Mouse (Mus musculus): ENCODE data around the gene Cdrt4.

DNA sequence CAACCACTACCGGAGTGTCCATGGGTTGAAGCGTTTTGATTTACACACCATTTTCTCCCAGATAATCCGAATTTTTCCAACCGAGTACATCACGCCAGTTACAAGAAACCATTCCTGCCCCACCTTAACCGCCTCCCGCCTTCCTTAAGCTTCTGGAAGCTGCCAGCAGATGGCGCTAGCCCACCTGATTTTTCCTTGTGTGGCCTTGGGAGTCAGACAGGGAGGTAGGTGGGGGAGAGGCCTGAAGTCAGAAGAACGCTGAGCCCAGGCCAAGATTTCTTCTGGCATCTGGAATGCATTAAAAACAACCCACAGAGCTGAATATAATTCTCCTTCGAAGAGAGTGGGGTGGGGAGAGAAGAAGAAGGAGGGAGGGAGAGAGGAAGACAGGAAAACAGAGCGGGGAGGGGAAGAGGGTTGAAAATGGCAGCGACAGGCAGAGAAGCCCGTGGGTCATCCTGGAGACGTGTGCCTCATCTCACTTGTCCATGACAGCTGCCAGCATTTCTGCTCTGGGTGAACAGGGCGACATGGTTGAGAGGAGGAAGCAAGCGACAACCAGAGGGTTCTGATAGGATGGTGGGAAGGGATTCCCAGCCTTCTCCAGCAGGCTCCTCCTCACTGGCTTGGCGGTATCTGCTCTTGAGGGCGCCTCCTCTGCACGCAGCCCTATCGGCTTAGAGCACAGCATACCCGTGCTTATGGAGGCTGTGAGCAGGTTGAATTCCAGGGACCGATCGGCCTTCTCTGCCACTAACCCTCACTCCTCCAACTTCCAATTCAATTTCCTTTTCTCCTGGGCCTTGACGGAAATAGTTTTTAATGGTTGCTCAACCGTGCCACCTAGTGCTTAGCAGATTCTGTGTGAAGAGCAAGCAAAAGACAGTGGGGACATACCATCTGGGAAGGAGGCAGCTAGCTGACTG, 29.7 kb upstream of the Cdrt4 start:
- TF ChIP-seq CTCF (IDR thresholded peaks at IDR 0.05; ENCODE audit: borderline replicate concordance, control insufficient read depth, extremely low read depth, insufficient read depth, low read length, poor library complexity) (peak; percentile 79; the same call in 1 of the 2 replicates), POLR2A (IDR thresholded peaks at IDR 0.05; ENCODE audit: control insufficient read depth, extremely low read depth, insufficient read depth, low read length, poor library complexity) (no peak)

All from thymus, adult 2 months (tissue).